Mouse (Mus musculus): Measurements from ENCODE around the gene Aldoc.

Aldoc gene

GRCm38 (mm10) chr11:78332676-78333075 is 9.9 kb downstream of the Aldoc start:
- DNase-seq (ENCODE audit: low spot score): no peak

GRCm38 (mm10) chr11:78333992-78334391 is 11.2 kb downstream of the Aldoc start:
- DNase-seq (ENCODE audit: low spot score): no peak

- no peak for DNase-seq (ENCODE audit: low spot score)
Observed at GRCm38 (mm10) chr11:78337040-78337439, 14.3 kb downstream of the Aldoc start.

GRCm38 (mm10) chr11:78341702-78342101 is 18.9 kb downstream of the Aldoc start:
- DNase-seq (ENCODE audit: low spot score): no peak

GRCm38 (mm10) chr11:78343381-78344327 is 20.9 kb downstream of the Aldoc start, which contains the start of gene Unc119:
Unc119 (plus strand) TSS chr11:78343482.
- peak; percentile 73 for DNase-seq (ENCODE audit: low spot score)

- DNase-seq (ENCODE audit: low spot score): no peak
Observed at GRCm38 (mm10) chr11:78344328-78344889, 21.6 kb downstream of the Aldoc start.

- DNase-seq (ENCODE audit: low spot score): peak; percentile 48
Observed at GRCm38 (mm10) chr11:78344890-78345715, 22.3 kb downstream of the Aldoc start.

- no peak for DNase-seq (ENCODE audit: low spot score)
Observed at GRCm38 (mm10) chr11:78345801-78346200, 23.0 kb downstream of the Aldoc start.

GRCm38 (mm10) chr11:78346326-78347069 is 23.7 kb downstream of the Aldoc start:
- DNase-seq (ENCODE audit: low spot score): no peak

GRCm38 (mm10) chr11:78347070-78347754 is 24.4 kb downstream of the Aldoc start:
- DNase-seq (ENCODE audit: low spot score): no peak

- no peak for DNase-seq (ENCODE audit: low spot score)
Observed at GRCm38 (mm10) chr11:78347908-78348307, 25.1 kb downstream of the Aldoc start.

GRCm38 (mm10) chr11:78348474-78348873 is 25.7 kb downstream of the Aldoc start:
- DNase-seq (ENCODE audit: low spot score): no peak

GRCm38 (mm10) chr11:78349441-78350358 is 26.9 kb downstream of the Aldoc start:
- no peak for DNase-seq (ENCODE audit: low spot score)

- DNase-seq (ENCODE audit: low spot score): no peak
Observed at GRCm38 (mm10) chr11:78353081-78353480, 30.3 kb downstream of the Aldoc start.

- DNase-seq (ENCODE audit: low spot score): no peak
Observed at GRCm38 (mm10) chr11:78354905-78355304, 32.1 kb downstream of the Aldoc start.

GRCm38 (mm10) chr11:78355471-78356238 is 32.9 kb downstream of the Aldoc start:
- no peak for DNase-seq (ENCODE audit: low spot score)

- DNase-seq (ENCODE audit: low spot score): no peak
Observed at GRCm38 (mm10) chr11:78358330-78359007, 35.7 kb downstream of the Aldoc start.

GRCm38 (mm10) chr11:78360125-78360788 is 37.5 kb downstream of the Aldoc start:
- no peak for DNase-seq (ENCODE audit: low spot score)

Measured in ovary, adult 18-20 months (tissue).